Mouse (Mus musculus): ENCODE measurements around the gene S100a10. TPM values are rescaled to one million over a fixed set of nuclear protein-coding genes. Genes with fewer than 3 reads are reported as not detected.
A peak's percentile ranks its signal among the peaks of the same experiment; 100 is the strongest.

S100a10 gene
- polyA plus RNA-seq, 1 experiment from 2014 or later = 157 TPM

DNA sequence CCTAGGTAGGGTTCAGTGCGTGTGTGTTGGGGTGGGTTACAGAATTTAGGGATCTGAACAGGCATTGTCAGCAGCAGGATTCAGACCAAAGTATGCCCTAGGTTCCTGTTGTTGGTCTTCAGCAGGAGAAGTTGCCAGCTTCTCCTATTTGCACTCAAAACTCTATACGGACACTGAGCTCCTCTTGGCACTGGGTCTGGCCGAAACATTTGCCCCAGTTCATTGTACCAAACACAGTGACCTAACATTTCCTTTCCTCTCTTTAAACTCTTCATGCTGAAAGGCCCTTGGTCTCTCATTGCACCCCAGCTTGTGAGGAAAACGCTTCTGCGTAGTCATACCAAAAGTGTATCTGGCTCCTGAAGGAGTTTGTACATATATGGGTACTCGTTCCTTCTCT, 5.1 kb downstream of the S100a10 start:
- Histone ChIP-seq H3K4me2 (no peak overlapping the region), H3K4me3 (replicated peaks) (no peak overlapping the region), H3K9ac (replicated peaks) (no peak overlapping the region), H3K9me3 (no peaks in the 10 kb centered on the region), H3K4me1 (replicated peaks) (peaks cover 11% of the 10 kb centered on the region; the same call in 1 of the 2 replicates), H3K27me3 (no peaks in the 10 kb centered on the region), H3K36me3 (peaks cover 23% of the 10 kb centered on the region), H3K27ac (no peak overlapping the region)
- ATAC-seq (ENCODE audit: insufficient number of reproducible peaks, insufficient read depth, low FRiP score, low TSS enrichment, low read depth) = no peak
- 97% methylated on average over 6 of the region's 6 CpGs for WGBS

GRCm38 (mm10) chr3:93562372-93562771, 7.5 kb downstream of the S100a10 start:
- no peak overlapping the region for H3K27ac ChIP-seq
- WGBS = 83% methylated on average over 2 of the region's 2 CpGs
- ATAC-seq (ENCODE audit: insufficient number of reproducible peaks, insufficient read depth, low FRiP score, low TSS enrichment, low read depth) = no peak
- no peaks in the 10 kb centered on the region for H3K9me3 ChIP-seq
- no peak overlapping the region for H3K4me2 ChIP-seq
- H3K9ac ChIP-seq (replicated peaks) = no peak overlapping the region
- no peaks in the 10 kb centered on the region for H3K4me1 ChIP-seq (replicated peaks)
- no peak overlapping the region for H3K4me3 ChIP-seq (replicated peaks)
- no peaks in the 10 kb centered on the region for H3K27me3 ChIP-seq
- peaks cover 23% of the 10 kb centered on the region for H3K36me3 ChIP-seq

DNA sequence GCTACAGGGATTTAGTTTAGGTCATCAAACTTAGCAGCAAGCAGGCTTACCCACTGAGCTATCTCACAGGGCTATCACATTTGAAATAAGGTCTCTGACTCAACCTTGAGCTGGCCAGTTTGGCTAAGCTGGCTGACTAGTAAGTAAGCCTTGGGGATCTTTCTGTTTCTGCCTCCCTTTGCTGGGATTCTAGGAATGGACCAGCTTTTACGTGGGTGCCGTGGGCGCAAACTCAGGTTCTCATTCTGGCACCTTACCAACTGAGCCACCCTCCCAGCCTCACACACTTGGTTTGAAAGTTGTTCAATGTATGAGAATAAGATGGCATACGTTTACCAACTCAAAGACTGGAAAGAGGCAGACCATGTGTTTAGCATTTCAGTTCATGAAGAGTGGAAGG, 8.3 kb downstream of the S100a10 start:
- WGBS = 86% methylated on average over 4 of the region's 4 CpGs
- H3K4me1 ChIP-seq (replicated peaks) = peaks cover 5% of the 10 kb centered on the region
- no peak overlapping the region for H3K4me2 ChIP-seq
- H3K27me3 ChIP-seq = no peaks in the 10 kb centered on the region
- H3K4me3 ChIP-seq (replicated peaks) = no peak overlapping the region
- H3K9ac ChIP-seq (replicated peaks) = no peak overlapping the region
- H3K36me3 ChIP-seq = peaks cover 23% of the 10 kb centered on the region
- ATAC-seq (ENCODE audit: insufficient number of reproducible peaks, insufficient read depth, low FRiP score, low TSS enrichment, low read depth) = no peak
- no peaks in the 10 kb centered on the region for H3K9me3 ChIP-seq
- H3K27ac ChIP-seq = no peak overlapping the region

GRCm38 (mm10) chr3:93566892-93567291, 12.0 kb downstream of the S100a10 start:
- H3K36me3 ChIP-seq = peaks cover 13% of the 10 kb centered on the region
- H3K4me3 ChIP-seq (replicated peaks) = no peak overlapping the region
- 65% methylated on average over 3 of the region's 3 CpGs for WGBS
- no peak overlapping the region for H3K4me2 ChIP-seq
- no peak overlapping the region for H3K27ac ChIP-seq
- H3K27me3 ChIP-seq = no peaks in the 10 kb centered on the region
- no peak for ATAC-seq (ENCODE audit: insufficient number of reproducible peaks, insufficient read depth, low FRiP score, low TSS enrichment, low read depth)
- H3K9me3 ChIP-seq = no peaks in the 10 kb centered on the region
- peaks cover 15% of the 10 kb centered on the region for H3K4me1 ChIP-seq (replicated peaks)
- no peak overlapping the region for H3K9ac ChIP-seq (replicated peaks)

DNA sequence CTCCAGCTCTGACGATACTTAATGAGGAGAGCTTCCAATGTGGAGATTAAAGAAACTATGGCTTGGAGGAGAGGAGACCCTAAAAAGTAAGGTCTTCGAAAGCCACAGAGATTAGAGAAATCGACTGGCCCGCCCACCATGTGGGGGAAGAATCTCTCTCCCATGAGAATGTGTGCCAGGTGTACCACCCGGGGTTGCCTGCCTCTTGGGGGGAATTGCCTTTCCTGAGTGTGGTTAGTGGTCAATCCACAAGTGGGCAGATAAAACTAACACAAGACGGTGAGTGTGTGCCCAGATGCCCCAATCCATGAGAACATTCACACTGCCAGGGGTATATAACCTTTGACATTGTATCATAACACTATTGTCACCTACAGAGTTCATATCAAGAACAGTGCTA, 12.8 kb downstream of the S100a10 start:
- Histone ChIP-seq H3K36me3 (peaks cover 8% of the 10 kb centered on the region; the same call in 1 of the 2 replicates), H3K27me3 (no peaks in the 10 kb centered on the region), H3K9ac (replicated peaks) (no peak overlapping the region), H3K9me3 (no peaks in the 10 kb centered on the region), H3K27ac (no peak overlapping the region), H3K4me2 (no peak overlapping the region), H3K4me1 (replicated peaks) (peaks cover 15% of the 10 kb centered on the region), H3K4me3 (replicated peaks) (no peak overlapping the region)
- WGBS = 91% methylated on average over 6 of the region's 6 CpGs
- ATAC-seq (ENCODE audit: insufficient number of reproducible peaks, insufficient read depth, low FRiP score, low TSS enrichment, low read depth) = no peak

DNA sequence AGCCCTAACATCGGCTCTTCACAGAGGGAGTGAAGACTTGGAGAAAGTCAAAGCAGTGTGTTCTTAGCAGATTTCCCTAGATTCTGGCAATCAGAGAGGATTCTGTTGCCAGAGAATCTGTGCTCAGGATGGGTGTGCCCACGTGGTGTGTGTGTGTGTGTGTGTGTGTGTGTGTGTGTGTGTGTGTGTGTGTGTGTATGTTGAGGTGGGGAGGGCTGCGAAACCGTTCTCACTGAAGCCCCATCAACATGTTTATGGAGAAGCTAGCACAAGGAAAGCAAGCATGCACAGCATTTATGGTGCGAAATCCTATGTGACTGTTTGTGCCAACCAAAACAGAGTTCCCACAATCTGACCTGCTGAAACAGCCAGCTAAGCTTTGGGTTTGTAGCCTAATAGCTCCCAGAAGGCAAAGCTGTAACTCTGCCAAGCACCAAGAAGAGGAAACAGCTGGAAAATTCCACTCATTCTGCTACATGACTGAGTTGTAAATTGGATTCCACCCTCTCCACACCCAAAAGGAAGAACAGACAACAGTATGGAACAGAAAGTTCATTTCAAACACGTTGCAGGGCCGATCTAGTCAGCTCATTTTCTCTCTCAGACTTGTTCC, 13.7 kb downstream of the S100a10 start:
- no peaks in the 10 kb centered on the region for H3K27me3 ChIP-seq
- no peaks in the 10 kb centered on the region for H3K9me3 ChIP-seq
- H3K9ac ChIP-seq (replicated peaks) = no peak overlapping the region
- ATAC-seq (ENCODE audit: insufficient number of reproducible peaks, insufficient read depth, low FRiP score, low TSS enrichment, low read depth) = peak; percentile 74
- H3K27ac ChIP-seq = peak overlapping the region; percentile 69
- H3K4me1 ChIP-seq (replicated peaks) = peaks cover 15% of the 10 kb centered on the region
- H3K4me2 ChIP-seq = peak overlapping the region; percentile 19; the same call in 1 of the 2 replicates
- H3K4me3 ChIP-seq (replicated peaks) = no peak overlapping the region
- peaks cover 8% of the 10 kb centered on the region; the same call in 1 of the 2 replicates for H3K36me3 ChIP-seq
- 40% methylated on average over 5 of the region's 7 CpGs for WGBS

DNA sequence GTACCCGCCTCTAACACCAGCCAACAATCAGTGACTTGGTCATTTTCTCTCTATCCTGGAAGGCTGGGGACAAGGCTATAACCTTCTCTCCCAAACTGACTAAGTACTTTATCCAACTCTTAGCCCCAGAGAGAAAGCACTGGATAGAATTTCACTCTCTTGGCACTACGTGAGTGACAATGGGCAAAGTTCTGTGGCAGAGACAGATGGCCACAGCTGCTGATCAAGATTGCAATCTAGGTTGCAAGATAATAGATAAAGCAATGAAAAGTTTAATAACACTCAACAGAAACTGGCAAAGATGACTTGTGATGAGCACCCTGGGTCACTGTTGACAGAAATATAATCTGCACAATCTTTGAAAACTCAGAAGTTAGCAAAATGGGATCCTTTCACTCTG, 14.2 kb downstream of the S100a10 start:
- H3K9me3 ChIP-seq = no peaks in the 10 kb centered on the region
- H3K4me1 ChIP-seq (replicated peaks) = peaks cover 15% of the 10 kb centered on the region
- H3K36me3 ChIP-seq = peaks cover 8% of the 10 kb centered on the region; the same call in 1 of the 2 replicates
- 0 out of 2 replicates have a peak, but pooled peaks have one; percentile 28 for ATAC-seq (ENCODE audit: insufficient number of reproducible peaks, insufficient read depth, low FRiP score, low TSS enrichment, low read depth)
- H3K27ac ChIP-seq = peak overlapping the region; percentile 69
- peak overlapping the region; percentile 13; the same call in 1 of the 2 replicates for H3K4me2 ChIP-seq
- H3K27me3 ChIP-seq = no peaks in the 10 kb centered on the region
- WGBS = 50% methylated on average over 2 of the region's 2 CpGs
- no peak overlapping the region for H3K9ac ChIP-seq (replicated peaks)
- no peak overlapping the region for H3K4me3 ChIP-seq (replicated peaks)

- 79% methylated on average over 5 of the region's 5 CpGs for WGBS
- peaks cover 15% of the 10 kb centered on the region for H3K4me1 ChIP-seq (replicated peaks)
- H3K27ac ChIP-seq = no peak overlapping the region
- H3K4me3 ChIP-seq (replicated peaks) = no peak overlapping the region
- no peak overlapping the region for H3K9ac ChIP-seq (replicated peaks)
- H3K36me3 ChIP-seq = no peaks in the 10 kb centered on the region
- no peak overlapping the region for H3K4me2 ChIP-seq
- no peak for ATAC-seq (ENCODE audit: insufficient number of reproducible peaks, insufficient read depth, low FRiP score, low TSS enrichment, low read depth)
- no peaks in the 10 kb centered on the region for H3K9me3 ChIP-seq
- no peaks in the 10 kb centered on the region for H3K27me3 ChIP-seq
Observed at GRCm38 (mm10) chr3:93572058-93572791, 17.3 kb downstream of the S100a10 start.

DNA sequence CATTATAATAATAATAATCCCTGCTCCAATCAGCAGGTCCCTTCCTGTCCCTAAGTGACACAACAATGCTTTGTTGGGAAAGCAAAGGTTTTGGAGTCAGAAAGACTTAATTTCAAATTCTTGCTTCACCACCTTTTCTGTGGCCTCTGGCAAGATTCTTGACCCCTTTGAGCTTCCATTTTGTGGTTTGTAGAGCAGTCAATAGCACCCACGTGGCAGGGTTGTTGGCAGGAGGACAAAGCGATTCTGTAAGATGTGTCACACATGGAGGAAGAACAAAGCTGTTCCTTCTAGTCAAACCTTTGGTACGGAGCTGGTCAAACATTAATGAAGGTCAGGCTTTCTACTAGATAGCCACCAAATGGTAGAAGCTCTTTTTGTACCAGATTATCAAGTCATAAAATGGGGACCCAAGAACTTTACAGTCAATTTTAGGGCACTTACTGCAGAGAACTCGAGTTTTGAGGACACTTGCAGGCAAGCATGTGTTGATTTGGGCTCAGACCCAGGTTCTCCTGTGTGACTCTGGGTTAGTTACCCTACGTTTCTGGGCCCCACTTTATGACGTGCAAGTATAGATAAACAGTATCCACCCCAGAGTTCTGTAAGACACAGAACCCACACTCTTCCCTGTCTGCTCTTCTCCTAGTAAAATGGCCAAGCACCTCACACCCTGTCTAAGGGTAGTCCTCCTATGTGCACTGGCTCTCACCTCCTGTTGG, 24.6 kb downstream of the S100a10 start:
- H3K27ac ChIP-seq = no peak overlapping the region
- no peaks in the 10 kb centered on the region for H3K27me3 ChIP-seq
- H3K4me2 ChIP-seq = no peak overlapping the region
- no peak for ATAC-seq (ENCODE audit: insufficient number of reproducible peaks, insufficient read depth, low FRiP score, low TSS enrichment, low read depth)
- no peaks in the 10 kb centered on the region for H3K9me3 ChIP-seq
- 72% methylated on average over 6 of the region's 6 CpGs for WGBS
- H3K9ac ChIP-seq (replicated peaks) = no peak overlapping the region
- H3K4me3 ChIP-seq (replicated peaks) = no peak overlapping the region
- H3K4me1 ChIP-seq (replicated peaks) = no peaks in the 10 kb centered on the region
- H3K36me3 ChIP-seq = no peaks in the 10 kb centered on the region

DNA sequence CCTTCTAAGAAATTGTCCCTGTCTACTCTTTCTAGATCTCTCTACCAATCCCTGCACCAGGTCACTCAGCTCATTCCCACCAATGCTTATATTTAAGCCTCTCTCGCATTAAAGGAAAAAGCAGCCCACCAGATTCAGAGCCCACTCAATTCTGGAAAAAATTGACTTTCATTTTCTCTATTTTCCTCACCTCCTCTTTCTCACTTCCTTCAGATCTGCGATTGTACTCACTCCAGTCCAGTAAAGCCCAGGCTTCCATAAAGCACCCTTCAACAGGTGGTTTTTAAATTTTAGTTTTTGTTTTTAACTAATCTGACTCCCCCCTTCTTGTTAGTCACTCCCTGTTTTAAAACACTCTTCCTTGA, 25.1 kb downstream of the S100a10 start:
- no peaks in the 10 kb centered on the region for H3K4me1 ChIP-seq (replicated peaks)
- H3K9ac ChIP-seq (replicated peaks) = no peak overlapping the region
- H3K4me3 ChIP-seq (replicated peaks) = no peak overlapping the region
- no peaks in the 10 kb centered on the region for H3K36me3 ChIP-seq
- no peak overlapping the region for H3K4me2 ChIP-seq
- H3K27ac ChIP-seq = no peak overlapping the region
- H3K27me3 ChIP-seq = no peaks in the 10 kb centered on the region
- H3K9me3 ChIP-seq = no peaks in the 10 kb centered on the region
- 94% methylated on average over 2 of the region's 2 CpGs for WGBS
- no peak for ATAC-seq (ENCODE audit: insufficient number of reproducible peaks, insufficient read depth, low FRiP score, low TSS enrichment, low read depth)

DNA sequence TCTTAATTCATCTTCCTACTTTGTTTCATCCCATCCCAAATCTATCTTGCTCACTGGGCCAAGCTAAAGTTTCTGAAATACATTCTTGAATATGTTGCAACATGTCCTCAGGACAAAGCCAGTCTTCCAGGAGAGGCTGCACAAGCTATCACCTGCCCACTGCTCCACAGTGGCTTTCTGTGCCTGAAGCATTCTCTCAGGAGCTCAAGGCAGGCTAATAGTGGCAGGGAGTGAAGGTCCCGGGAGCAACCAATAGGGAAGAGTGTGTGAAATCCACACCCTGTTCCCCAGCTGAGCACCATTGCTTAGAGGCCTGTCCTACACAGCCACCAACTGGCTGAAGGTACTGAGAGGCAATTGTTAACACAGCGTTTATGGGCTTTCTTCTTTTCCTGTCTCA, 26.1 kb downstream of the S100a10 start:
- H3K9ac ChIP-seq (replicated peaks) = no peak overlapping the region
- no peak for ATAC-seq (ENCODE audit: insufficient number of reproducible peaks, insufficient read depth, low FRiP score, low TSS enrichment, low read depth)
- no peaks in the 10 kb centered on the region for H3K9me3 ChIP-seq
- H3K27me3 ChIP-seq = no peaks in the 10 kb centered on the region
- 33% methylated on average over 2 of the region's 2 CpGs for WGBS
- H3K4me2 ChIP-seq = no peak overlapping the region
- H3K4me1 ChIP-seq (replicated peaks) = no peaks in the 10 kb centered on the region
- no peak overlapping the region for H3K27ac ChIP-seq
- H3K36me3 ChIP-seq = no peaks in the 10 kb centered on the region
- H3K4me3 ChIP-seq (replicated peaks) = no peak overlapping the region
